Mouse (Mus musculus) ES-CJ7 (cell line): ENCODE data around the gene Gm5269.
A peak's percentile ranks its signal among the peaks of the same experiment; 100 is the strongest.

Experiments used
- DNase-seq: peaks from one replicate; pipeline ENCODE4 v3.0.0; 2011; ENCODE audit warnings: low read depth, low spot score

Gm5269 gene

DNA sequence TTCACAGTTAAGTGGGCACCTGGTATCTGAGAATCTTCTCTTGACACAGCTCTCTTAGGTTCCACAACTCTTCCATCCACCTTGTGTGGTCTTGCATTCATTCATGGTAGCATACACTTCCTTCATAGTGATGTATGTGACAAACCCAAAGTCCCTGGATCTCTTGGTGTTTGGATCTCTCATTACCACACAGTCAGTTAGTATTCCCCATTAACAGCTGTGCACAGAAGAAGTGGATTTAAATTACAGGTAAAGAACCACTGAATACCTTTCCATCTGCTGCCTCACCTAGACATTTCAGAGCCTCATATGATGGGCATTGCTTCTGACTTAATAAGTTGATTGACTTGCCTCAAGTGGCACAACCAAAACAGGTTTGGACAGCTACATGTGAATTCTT lies at the start of gene Gm5269:
Gene Gm5269 (minus strand): TSS at position 101 of the 400 bp plus-strand sequence.
- no peak for DNase-seq

DNA sequence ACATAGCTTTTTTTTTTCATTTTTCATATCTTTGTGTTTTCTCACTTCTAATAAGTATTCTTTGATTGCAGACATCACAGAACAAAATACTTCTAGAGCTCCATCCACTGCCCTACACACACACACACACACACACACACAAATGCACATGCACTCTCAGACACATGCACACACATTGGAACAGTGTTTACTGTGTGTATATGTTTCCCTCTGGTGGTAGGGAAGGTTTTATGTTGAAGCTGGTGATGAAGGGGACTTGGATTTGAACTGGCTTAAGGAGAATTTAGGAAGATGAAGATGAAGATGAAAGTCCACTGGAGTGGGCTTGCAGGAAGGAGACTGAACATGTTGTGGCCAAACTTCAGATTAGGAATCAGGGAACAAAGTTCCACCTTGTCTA lies 41.1 kb upstream of the Gm5269 start:
- no peak for DNase-seq

DNA sequence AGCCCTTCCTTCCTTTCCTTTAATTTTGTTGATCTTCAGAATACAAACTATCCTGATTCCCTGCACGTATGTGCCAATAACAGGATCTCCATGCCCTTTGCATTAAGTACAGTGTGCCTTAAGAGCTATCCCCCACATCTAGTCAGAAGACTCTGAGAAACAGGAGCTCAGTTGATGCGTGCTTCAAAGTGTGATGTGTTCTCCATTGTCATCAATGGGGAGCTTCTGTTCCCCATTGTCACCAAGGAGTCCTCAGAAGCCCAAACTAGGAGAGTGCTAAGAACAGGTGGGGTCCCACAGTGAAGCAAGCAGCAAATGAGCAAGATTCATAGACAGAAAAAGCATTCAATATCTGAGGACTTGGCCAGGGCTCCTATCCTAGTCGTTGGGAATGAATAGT lies 36.8 kb upstream of the Gm5269 start:
- no peak for DNase-seq

DNA sequence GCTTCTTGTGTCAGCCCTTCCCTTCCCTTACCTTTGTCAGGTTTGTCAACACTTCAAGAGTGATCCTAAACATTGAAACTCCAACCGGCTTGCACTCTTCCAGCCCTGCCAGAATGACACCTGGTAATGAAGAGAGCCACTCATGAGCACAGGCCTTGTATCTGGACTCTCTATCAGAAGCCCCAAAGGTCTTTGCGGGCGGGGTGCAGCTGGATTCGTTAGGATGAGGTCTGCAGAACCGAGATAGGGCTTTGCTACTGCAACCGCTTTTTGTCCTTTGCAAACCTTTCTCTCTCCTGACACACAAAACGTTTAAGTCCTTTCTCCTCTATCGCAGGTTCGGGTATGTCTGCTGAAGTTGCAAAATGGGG lies 36.3 kb upstream of the Gm5269 start, which contains the start of gene Slc40a1:
Gene Slc40a1 (minus strand): TSS at position 131 of the 371 bp plus-strand sequence.
- DNase-seq = no peak

DNA sequence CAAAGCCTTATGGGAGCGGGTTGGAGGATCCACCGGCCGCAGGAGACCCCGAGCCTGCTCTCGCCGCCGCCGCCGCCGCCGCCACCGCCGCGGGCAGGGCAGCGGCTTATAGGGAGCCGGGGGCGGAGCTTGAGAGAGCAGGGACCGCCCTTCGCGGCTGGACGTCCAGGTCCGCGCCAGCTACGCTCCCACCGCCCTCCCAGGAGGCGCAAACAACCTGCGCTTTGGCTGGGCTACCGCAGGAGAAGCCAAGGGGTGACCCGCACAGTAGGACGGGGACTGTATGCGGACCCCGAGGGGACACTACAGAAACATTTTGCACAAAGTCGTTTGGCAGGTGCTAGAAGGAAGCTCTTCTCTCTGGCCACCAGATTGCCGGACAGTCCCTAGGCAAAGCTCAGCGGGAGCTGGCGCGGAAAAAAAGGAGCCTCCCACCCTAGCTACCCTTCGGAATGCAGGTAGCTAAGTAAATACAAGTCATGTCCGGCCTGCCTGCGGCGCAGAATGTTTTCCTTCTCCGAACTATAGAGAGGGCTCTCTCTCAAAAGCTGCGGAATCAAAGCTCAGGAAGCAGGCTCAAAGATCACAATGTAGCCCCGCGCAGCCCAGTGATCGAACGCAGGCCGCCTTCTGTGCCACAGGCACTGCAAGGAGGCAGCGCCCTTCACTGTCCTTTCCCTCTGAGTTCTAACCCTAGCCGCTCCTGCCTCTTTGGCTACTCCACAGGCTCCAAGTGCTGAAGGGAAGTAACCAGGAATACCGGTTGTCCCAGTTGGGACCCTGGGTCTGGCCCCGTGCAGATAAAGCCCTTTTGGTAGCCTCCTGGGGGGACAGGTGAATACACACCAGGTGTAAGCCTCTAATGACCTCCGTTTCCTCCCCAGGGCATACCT lies 35.7 kb upstream of the Gm5269 start:
- peak; percentile 65 for DNase-seq

DNA sequence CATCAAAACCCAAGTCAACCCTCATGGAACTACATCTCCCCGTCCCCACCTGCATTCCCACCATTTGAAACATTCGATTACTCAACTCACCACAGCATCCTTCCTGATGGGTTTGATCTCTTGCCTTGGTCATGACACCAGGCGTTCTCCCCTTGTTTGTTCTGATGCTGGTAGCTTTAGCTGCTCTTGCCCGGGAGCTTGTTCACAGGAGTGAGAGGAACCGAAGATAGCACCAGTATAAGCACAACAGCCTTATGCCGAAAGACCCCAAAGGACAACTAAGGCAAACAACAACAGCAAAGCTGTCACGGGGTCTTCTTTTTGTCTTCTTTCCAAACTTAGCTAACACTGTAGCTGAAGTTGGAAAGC lies 35.0 kb upstream of the Gm5269 start:
- DNase-seq = no peak

DNA sequence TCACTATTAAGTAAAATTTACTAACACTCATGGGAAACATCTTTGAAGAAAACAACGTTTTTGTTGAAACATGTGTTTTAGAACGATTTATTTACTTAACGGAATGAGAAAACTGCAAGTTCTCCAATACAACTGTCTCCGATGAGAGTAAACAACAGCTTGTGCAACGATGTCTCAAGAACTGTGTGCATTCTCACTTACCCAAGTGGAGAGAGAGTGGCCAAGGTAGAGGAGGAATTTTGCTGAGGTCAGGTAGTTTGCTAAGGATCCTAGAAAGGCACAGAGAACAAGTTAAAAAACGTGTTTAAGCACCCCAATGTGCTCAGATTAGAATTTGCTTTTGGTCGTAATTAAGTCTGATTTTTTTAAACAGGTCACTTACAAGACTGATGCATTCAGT lies 34.4 kb upstream of the Gm5269 start:
- no peak for DNase-seq

DNA sequence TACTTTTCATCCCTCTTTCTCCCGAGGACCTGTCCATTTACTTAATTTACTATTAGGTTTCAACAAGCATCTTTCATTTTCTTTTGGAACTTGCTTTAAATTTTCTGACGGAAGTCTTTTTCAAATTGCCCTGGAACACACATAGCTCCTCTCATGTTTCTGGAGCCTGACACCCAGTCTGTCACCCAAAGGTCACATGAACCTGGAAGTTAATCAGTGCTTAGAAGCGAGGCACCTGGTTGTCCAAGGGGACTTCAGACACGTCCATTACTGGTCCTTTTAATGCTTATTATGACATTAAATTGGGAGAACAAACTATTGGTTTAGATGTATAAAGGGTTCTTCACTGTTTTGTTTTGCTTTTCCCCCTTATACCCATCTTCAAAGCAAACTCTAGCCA lies 33.2 kb upstream of the Gm5269 start:
- no peak for DNase-seq

DNA sequence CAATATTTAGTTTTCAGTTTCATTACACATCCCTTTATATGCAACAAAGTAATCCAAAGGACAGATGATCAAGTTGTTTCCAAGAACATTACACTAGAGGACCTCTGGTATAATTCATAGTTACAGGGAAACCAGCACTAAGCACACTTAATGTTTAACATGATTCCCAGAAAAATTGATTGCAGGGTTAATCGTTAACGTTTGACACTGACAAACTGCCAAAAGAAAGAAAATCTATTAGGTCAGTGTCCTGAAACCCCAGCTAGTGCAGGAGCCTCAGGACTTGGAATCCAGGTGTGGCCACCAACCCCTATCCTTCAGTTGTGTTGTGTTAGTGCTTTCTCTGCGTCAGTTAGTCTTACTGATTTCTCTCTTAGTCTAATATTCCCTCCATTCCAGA lies 30.6 kb upstream of the Gm5269 start:
- DNase-seq = no peak

DNA sequence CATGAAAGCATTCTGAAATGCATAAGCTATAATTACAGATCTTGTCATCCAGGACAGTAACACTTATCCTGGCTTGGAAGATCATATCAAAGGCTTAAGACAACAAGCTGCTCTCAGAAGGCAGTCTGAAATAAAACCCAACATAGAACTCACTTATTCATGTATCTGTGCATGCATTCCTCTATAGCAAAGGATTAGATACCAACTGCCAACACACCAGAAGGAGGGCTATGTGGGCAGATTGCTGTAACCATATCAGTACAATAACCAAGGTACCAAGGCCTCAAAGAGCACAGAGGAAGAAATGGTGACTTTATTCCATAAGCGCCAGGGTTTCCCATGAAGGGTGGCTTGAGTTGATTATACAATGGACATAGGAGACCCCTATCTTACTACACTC lies 29.7 kb upstream of the Gm5269 start:
- DNase-seq = no peak

DNA sequence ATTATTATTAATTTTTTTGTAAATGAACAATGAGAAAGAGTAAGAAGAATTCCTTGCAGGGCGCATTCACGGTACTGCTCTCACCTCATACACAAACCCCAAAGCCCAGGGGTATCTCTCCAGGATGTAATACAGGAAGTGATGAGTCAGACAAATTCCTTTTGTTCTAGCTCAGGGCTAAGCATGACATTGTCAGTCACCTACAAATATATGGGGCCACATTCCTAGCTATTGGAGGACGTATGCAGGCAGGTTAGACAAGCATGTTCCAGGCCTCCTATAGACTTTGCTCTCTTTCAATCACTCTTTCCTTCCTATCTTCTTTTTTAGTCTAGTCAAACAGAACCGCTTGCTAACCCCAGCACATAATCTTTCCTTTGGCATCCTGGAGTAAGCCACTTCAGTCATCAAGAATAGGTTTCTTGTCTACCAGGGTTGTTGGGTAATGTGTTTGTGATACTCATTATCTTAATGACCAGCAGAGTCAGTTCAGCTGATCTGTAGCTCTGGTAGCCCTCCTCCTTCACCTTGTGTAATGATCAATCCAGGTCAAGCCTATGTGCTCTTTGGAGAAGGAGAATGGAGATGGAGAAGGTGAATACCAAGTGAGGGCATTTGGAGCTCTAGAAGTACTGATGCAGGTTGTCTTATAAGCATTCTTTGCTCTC lies 27.2 kb upstream of the Gm5269 start:
- DNase-seq = no peak

DNA sequence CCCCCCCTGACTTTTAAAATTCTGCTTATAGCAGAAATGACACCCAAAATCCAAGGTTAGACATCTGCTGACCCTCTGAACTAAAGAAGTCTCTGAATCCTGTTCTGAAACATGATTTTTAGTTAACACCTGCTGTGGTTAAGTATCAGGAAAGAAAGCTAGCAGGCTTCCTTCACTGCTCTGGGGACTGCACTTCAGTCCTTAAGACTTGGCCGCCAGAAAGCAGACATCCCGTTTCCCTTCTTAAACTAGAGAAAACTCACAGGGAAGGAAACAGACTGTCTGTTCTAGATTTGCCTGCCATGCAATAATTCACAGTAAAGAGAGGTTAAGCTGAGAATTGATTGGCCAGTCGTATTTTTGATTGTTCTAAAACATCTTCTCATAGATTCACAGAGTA lies 26.1 kb upstream of the Gm5269 start:
- DNase-seq = no peak

DNA sequence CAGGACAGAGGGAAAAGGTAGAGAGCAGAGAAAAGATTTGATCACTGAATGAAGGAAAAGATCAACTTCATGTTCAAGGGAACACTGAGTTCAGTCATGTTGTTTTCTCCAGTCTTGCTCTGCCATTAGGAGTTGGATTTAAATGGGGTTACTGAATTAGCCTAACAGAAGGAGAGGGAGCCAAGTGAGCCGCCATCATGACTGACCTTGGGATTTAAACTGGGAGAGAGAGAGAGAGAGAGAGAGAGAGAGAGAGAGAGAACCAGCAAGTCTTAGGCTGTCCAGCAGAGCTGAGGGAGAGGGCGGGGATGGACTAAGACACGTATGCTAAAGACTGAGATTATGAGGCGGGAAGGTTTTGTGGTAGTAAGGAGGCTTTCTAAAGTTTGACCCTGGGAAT lies 24.2 kb upstream of the Gm5269 start:
- peak; percentile 56 for DNase-seq

DNA sequence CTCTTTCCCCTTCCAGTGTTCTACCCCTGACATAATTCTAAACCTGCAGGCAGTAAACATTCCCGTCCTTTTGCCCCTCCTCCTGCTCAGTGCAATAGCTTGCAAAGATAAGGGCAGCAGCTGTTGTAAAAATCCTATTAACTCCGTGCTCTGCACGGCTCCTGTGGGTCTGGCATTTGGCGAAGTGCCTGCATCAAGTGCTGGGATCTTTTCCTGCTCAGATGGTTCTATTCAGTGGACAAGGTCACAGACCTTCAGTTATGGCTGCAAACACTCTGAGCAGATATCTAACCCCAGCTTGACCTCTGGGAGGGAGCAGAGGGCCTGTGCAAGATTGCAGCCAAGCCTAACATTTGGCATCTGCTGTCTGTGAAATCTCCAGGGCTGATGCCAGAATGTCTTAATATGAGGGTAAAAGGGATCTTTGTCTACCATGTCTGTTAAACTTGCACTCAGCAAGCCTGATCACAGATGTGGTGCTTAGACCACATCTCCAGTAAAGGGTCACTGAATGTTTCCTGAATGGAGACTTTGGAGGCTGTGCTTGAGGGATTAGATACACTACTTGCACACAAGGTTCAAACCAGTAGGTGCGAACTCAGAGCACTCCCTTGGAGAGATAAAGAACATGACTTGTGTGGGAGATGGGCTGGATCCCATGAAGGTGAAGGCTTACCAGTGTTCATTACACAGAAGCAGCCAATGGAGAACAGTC lies 15.2 kb upstream of the Gm5269 start:
- DNase-seq = no peak

DNA sequence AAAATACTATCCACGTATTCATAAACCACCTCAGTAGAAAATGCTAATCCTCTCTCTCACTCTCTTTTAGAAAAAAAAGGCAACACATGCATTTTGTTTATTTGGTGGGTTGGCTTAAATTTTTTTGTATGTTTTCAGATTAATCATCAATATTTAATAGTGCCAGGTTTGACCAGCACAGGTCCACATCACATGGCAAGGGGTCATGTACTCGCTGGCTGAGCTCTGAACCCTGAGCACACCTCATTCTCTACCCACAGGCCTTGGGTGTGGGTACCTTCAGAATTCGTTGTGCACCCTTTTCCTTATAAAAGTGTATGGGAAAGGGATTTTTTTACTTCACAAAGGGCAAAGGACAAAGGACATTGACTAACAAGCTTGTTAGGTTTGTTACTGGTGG lies 14.1 kb upstream of the Gm5269 start:
- DNase-seq = no peak

DNA sequence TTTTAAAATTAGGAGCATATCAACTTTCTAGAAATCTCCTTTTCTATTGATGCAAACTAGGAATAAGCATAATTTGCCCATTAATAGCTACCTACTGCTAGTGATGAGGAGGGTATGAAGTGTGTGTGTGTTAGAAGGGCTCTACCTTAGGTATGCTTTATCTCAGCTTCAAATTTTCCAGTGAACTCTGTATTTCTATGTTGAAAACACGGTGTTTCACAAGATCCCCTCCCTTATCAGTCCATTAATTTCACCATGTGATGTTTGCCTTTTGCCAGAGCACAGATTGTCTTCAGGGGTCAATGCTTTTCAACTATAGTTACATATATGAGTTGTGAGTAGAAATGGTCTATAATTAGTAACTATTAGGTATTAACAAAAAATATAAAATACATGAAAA lies 8.0 kb upstream of the Gm5269 start:
- DNase-seq = no peak

DNA sequence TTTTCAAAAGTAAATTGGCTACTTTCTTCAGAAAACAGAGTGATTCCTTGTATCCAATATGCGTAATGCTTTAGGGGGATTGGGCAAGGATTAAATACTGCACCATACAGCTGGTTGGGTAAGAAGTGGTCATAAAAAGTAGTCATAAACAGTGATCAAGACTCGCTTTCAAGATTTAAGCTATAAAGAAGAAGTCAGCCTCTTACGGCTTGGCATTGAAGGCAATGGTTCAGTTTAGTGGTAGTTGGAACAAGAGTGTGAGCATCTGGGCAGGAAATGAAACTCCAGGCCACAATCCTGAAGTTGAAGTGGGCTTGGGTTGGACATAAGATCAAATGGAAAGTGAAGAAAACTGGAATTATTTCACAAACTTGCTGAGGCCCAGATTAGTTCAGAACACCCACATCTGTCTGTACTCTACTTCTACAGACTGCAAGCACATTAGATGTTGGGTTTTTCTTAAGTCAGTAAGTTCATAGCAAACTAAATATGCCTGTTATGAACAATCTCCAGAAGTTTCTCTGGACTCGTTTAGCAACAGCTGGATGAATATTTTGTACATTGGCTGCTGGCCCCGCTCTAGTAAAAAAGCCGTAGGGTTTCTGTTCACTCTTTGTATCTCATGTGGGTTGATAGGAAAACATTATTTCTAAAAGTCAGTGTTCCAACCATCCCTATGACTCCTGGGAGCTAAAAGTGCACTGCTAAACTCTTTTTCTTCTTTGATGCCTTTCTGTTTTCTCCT lies 4.3 kb upstream of the Gm5269 start:
- DNase-seq = no peak

DNA sequence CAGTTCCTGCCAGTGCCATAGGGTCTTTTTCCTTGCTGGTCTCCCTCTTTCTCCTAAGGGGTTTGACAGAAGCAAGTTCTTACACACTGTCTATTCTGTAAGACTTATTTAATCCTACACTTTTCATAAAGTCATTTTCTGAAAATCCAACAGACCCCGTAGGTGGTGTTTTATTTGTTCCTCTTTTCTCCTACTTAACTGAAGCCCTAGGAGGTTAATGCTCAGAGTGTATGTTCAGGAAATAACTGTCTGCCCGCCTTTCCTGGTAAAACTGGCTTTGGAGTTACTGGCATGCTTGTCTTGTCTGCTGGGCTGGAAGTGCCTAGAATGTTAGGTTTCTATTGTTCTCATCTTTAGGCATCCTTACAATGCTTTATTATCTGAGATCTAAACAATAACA lies 1.9 kb upstream of the Gm5269 start:
- no peak for DNase-seq

DNA sequence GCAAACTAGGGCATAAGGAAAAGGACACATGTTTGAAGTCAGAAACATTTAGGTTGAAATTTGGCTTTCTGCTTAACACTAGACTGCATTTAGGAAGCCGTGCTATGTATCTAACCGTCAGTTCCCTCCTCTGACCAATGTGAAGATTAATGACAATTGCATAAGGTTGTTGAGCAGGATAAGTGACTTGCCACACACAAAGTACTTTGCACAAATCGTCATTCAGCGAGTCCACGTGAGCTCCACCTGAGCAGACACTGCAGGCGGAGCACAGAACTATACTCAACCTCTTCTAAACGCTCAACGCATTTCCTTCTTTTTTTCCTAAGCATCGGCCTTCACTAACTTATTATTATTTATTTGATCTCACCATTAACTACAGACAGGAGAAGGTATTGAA lies 3.3 kb downstream of the Gm5269 start:
- no peak for DNase-seq

DNA sequence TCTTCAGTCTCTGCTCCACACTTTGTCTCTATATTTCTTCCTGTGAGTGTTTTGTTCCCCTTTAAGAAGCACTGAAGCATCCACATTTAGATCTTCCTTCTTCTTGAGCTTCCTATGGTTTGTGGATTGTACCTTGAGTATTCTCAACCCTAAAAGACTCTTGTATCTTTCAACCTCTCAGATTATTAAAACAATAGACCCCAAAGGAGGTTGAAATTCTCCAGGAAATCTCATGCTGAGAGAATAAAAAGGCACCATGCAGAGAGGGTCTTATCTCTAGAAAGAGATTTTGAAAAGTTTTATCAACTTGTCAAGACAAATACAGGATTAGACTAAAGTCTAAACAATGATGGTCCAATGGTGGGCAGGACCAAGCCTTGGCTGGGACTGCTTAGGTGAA lies 6.7 kb downstream of the Gm5269 start:
- no peak for DNase-seq

DNA sequence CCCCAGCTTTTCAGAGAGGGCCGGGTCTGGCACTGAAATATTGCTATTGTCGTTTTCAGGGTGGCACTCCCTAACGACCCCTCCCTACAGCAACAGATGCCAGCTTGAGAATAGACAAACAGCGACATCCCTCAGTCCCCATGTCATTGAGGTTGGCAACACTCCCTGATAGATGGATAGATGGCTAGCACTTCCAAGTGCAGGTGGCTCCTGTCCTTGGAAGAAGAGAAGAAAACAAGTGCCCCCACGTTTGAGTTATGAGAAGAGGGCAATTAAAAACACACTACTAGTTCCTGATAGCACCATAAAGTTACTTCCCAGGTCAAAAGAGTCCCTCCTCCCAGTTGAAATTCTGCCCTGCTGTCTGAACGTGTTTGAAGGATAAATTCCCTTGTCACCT lies 8.0 kb downstream of the Gm5269 start:
- no peak for DNase-seq
